Mouse (Mus musculus) heart, embryonic 16.5 days (tissue): ENCODE data around the gene Krt39. TPM values are rescaled to one million over a fixed set of nuclear protein-coding genes. Genes with fewer than 3 reads are reported as not detected.

Source experiments
- ATAC-seq: fragments of 200-750 bp; cut with Nextera tagmentation; replicated peaks from 2 replicates; pipeline ENCODE4 v1.8.0; 2017; ENCODE audit warnings: moderate number of reproducible peaks; ENCODE audit not compliant: insufficient read depth, low FRiP score; ENCODE audit errors: extremely low read depth
- H3K27ac ChIP-seq: fragments of 300-500 bp; sonication (generic); 2 replicates; pipeline ENCODE4 v1.5.1; 2014; ENCODE audit warnings: mild to moderate bottlenecking, low read length, control low read depth, moderate library complexity
- H3K27me3 ChIP-seq: fragments of 300-500 bp; sonication (generic); 2 replicates; pipeline ENCODE4 v1.6.1; 2014; ENCODE audit warnings: low read length, mixed read lengths; ENCODE audit not compliant: control insufficient read depth, insufficient read depth
- H3K36me3 ChIP-seq: fragments of 300-500 bp; sonication (generic); 2 replicates; pipeline ENCODE4 v1.6.1; 2014; ENCODE audit not compliant: control insufficient read depth, insufficient read depth
- H3K4me1 ChIP-seq: fragments of 300-500 bp; sonication (generic); 2 replicates; pipeline ENCODE4 v1.6.1; 2014; ENCODE audit warnings: low read length, mixed read lengths; ENCODE audit not compliant: control insufficient read depth, insufficient read depth
- H3K4me2 ChIP-seq: fragments of 300-500 bp; sonication (generic); 2 replicates; pipeline ENCODE4 v1.6.1; 2014; ENCODE audit warnings: low read depth, mild to moderate bottlenecking, control low read depth, low read length
- H3K4me3 ChIP-seq: fragments of 300-500 bp; sonication (generic); 2 replicates; pipeline ENCODE4 v1.5.1; 2014; ENCODE audit warnings: mild to moderate bottlenecking, control low read depth, low read length
- H3K9ac ChIP-seq: fragments of 300-500 bp; sonication (generic); 2 replicates; pipeline ENCODE4 v1.6.1; 2014; ENCODE audit warnings: low read length, control low read depth
- H3K9me3 ChIP-seq: fragments of 300-500 bp; sonication (generic); replicated peaks from 2 replicates; pipeline ENCODE4 v1.6.1; 2016; ENCODE audit warnings: low read length; ENCODE audit not compliant: control insufficient read depth
- WGBS: fragments of 180-500 bp; shearing (Covaris S2); extraction: QIAGEN DNeasy Blood & Tissue Kit; methylation state at CpG from one replicate; pipeline ENCODE4 v1.1.7; 2014; 5-methylcytosine and 5-hydroxymethylcytosine counted together
- polyA plus RNA-seq: library from polyadenylated mRNA; unstranded; fragments of >200 nt; fragmentation: Nextera tagmentation; extraction: Ambion mirVana; gene quantifications from 2 replicates; pipeline ENCODE4 v1.2.1, GENCODE M21; 2015

Gene Krt39
- polyA plus RNA-seq, 1 experiment from 2014 or later = not detected

- WGBS = 60% methylated on average over 3 of the region's 3 CpGs
- Histone ChIP-seq H3K27me3 (no peaks in the 10 kb centered on the region), H3K9ac (no peak overlapping the region), H3K4me3 (no peak overlapping the region), H3K9me3 (no peaks in the 10 kb centered on the region), H3K4me2 (no peak overlapping the region), H3K4me1 (no peaks in the 10 kb centered on the region), H3K27ac (no peak overlapping the region), H3K36me3 (no peaks in the 10 kb centered on the region)
- no peak for ATAC-seq
Observed at GRCm38 (mm10) chr11:99489233-99489632, 31.9 kb downstream of the Krt39 start.

- Histone ChIP-seq H3K9ac (no peak overlapping the region), H3K27ac (no peak overlapping the region), H3K4me3 (no peak overlapping the region), H3K27me3 (no peaks in the 10 kb centered on the region), H3K4me1 (no peaks in the 10 kb centered on the region), H3K9me3 (no peaks in the 10 kb centered on the region), H3K36me3 (no peaks in the 10 kb centered on the region), H3K4me2 (no peak overlapping the region)
- ATAC-seq = no peak
- WGBS = 73% methylated on average over 3 of the region's 3 CpGs
Observed at GRCm38 (mm10) chr11:99474981-99475380, 46.2 kb downstream of the Krt39 start.

DNA sequence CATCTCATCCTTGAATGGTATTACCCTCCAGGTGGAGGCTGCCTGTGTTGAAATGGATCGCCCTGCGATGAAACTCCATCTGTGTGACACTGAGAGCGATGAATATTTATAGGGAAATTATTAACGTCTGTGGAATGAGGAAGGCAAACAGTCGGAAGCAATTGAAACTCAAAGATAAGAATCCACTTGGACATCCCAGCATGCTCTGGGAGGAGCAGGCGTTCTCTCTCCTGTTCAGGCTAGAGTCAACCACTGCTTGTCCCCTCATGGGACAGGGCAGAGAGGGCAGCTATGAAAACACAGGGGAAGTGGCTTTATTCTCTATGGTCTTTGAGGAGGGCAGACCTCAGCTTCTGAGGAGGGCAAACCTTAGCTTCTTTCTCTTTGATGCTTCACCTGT is 47.7 kb downstream of the Krt39 start:
- no peak for ATAC-seq
- 61% methylated on average over 6 of the region's 6 CpGs for WGBS
- no peak overlapping the region for H3K27ac ChIP-seq

DNA sequence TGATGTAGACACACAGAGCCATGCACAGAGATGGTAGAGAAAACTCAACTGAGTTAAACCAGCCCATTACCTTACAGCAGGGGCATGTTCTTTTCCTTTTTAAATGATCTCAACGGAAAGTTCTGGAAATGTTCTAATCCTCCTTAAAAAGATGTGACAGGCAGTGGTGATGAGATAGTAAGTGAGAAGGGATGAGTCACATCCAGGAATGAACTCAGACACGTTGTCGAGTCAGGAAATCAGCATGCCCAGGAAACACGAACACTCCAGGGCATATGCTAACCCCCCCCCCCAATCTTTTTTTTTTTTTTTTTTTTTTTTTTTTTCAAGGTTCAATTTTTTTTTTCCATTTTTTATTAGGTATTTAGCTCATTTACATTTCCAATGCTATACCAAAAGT is 48.7 kb downstream of the Krt39 start:
- no peak for ATAC-seq
- no peaks in the 10 kb centered on the region for H3K9me3 ChIP-seq
- H3K27ac ChIP-seq = no peak overlapping the region
- H3K4me3 ChIP-seq = no peak overlapping the region
- 54% methylated on average over 4 of the region's 4 CpGs for WGBS
- no peak overlapping the region for H3K9ac ChIP-seq
- no peaks in the 10 kb centered on the region for H3K27me3 ChIP-seq
- no peaks in the 10 kb centered on the region for H3K36me3 ChIP-seq
- H3K4me1 ChIP-seq = no peaks in the 10 kb centered on the region
- H3K4me2 ChIP-seq = no peak overlapping the region

More for the DNA sequence above, 47.7 kb downstream of the Krt39 start:
- H3K4me3 ChIP-seq = no peak overlapping the region
- H3K9me3 ChIP-seq = no peaks in the 10 kb centered on the region
- no peak overlapping the region for H3K9ac ChIP-seq
- no peaks in the 10 kb centered on the region for H3K27me3 ChIP-seq
- no peaks in the 10 kb centered on the region for H3K4me1 ChIP-seq
- H3K36me3 ChIP-seq = no peaks in the 10 kb centered on the region
- H3K4me2 ChIP-seq = no peak overlapping the region

- Histone ChIP-seq H3K4me3 (no peak overlapping the region), H3K27me3 (no peaks in the 10 kb centered on the region), H3K27ac (no peak overlapping the region), H3K4me1 (no peaks in the 10 kb centered on the region), H3K9ac (no peak overlapping the region), H3K9me3 (no peaks in the 10 kb centered on the region), H3K4me2 (no peak overlapping the region), H3K36me3 (no peaks in the 10 kb centered on the region)
- no peak for ATAC-seq
- 87% methylated on average over 6 of the region's 6 CpGs for WGBS
Observed at GRCm38 (mm10) chr11:99471946-99472345, 49.2 kb downstream of the Krt39 start.

DNA sequence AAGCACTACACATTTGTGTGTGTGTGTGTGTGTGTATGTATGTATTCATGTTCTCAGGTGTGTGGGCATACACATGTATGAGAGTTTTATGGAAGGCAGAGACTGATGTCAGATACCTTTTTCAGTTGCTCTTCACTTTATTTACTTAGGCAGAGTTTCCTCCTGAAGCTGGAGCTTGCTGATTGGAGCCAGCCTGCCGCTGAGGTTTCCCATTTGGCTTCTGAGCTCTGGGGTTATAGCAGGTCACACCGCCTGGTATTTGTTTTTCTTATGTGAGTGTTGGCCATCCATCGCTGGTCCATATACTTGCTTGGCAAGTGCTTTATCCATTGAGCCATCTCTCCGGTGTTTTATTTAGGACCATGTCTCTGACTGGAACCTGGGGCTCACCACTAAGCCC is 51.9 kb downstream of the Krt39 start:
- Histone ChIP-seq H3K4me2 (no peak overlapping the region), H3K27me3 (no peaks in the 10 kb centered on the region), H3K4me3 (no peak overlapping the region), H3K9ac (no peak overlapping the region), H3K4me1 (no peaks in the 10 kb centered on the region), H3K27ac (no peak overlapping the region), H3K9me3 (no peaks in the 10 kb centered on the region), H3K36me3 (no peaks in the 10 kb centered on the region)
- 73% methylated on average over 4 of the region's 4 CpGs for WGBS
- ATAC-seq = no peak

DNA sequence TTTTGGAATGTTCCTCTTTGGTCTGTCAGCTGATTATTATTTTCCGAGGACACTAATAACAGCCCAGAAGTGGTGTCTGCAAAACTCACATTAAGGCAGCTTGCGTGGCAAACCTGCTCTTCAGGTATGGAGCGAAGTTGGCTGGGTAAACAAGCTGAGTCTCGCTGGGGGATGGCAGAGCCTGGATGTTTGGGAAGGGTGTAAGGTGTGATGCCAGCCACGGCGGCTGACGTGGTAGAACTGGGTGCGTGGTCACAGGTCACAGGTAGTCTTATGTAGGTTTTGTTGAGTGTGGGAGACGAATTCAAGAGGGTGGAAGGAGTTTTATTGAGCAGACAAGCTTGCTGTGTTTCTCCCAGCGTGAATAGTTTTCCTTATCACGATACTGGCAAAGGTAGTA is 52.6 kb downstream of the Krt39 start:
- 78% methylated on average over 11 of the region's 11 CpGs for WGBS
- Histone ChIP-seq H3K4me3 (no peak overlapping the region), H3K27ac (no peak overlapping the region), H3K4me1 (no peaks in the 10 kb centered on the region), H3K36me3 (no peaks in the 10 kb centered on the region), H3K9me3 (no peaks in the 10 kb centered on the region), H3K9ac (no peak overlapping the region), H3K4me2 (no peak overlapping the region), H3K27me3 (no peaks in the 10 kb centered on the region)
- ATAC-seq = no peak

GRCm38 (mm10) chr11:99466316-99466715 is 54.8 kb downstream of the Krt39 start:
- H3K9ac ChIP-seq = 0 out of 2 replicates have a peak overlapping the region, but pooled peaks have one; percentile 13
- no peak overlapping the region for H3K4me2 ChIP-seq
- WGBS = 16% methylated on average over 7 of the region's 7 CpGs
- no peak overlapping the region for H3K27ac ChIP-seq
- no peaks in the 10 kb centered on the region for H3K36me3 ChIP-seq
- H3K4me3 ChIP-seq = no peak overlapping the region
- no peaks in the 10 kb centered on the region for H3K9me3 ChIP-seq
- H3K27me3 ChIP-seq = peaks cover 4% of the 10 kb centered on the region; the same call in 1 of the 2 replicates
- H3K4me1 ChIP-seq = no peaks in the 10 kb centered on the region
- no peak for ATAC-seq

DNA sequence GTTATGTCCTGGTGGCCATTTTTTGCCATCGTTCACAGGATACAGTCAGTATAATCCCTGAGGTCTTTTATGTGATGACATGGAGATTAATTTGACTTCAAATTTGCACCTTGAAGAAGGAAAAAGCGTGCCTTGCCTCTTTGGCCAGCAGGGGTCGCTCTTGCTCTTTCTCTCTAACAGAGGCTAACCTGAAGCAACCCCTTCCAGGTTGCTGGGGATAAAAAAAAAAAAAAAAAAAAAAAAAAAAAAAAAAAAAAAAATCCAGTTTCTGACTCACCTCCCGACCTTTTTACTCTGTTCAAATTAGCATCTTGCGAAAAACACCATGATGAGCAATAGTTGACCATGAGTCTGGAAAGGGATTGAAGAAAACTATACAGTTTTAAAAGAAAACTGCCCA is 56.3 kb downstream of the Krt39 start:
- 3% methylated on average over 5 of the region's 5 CpGs for WGBS
- Histone ChIP-seq H3K27ac (no peak overlapping the region), H3K27me3 (peaks cover 4% of the 10 kb centered on the region; the same call in 1 of the 2 replicates), H3K4me3 (no peak overlapping the region), H3K9me3 (no peaks in the 10 kb centered on the region), H3K9ac (no peak overlapping the region), H3K36me3 (no peaks in the 10 kb centered on the region), H3K4me2 (no peak overlapping the region), H3K4me1 (no peaks in the 10 kb centered on the region)
- ATAC-seq = no peak; the same call in 1 of the 2 replicates
